Mouse (Mus musculus) intestine, embryonic 14.5 days (tissue): ENCODE data around the gene Lhx5. TPM values are rescaled to one million over a fixed set of nuclear protein-coding genes. Genes with fewer than 3 reads are reported as not detected.
A peak's percentile ranks its signal among the peaks of the same experiment; 100 is the strongest.

Experiments
- ATAC-seq: fragments of 200-750 bp; cut with Nextera tagmentation; replicated peaks from 2 replicates; pipeline ENCODE4 v1.8.0; 2017; ENCODE audit warnings: low read depth, moderate number of reproducible peaks, moderate TSS enrichment, moderate library complexity; ENCODE audit not compliant: low FRiP score, low TSS enrichment
- DNase-seq: peaks from one replicate; pipeline ENCODE4 v3.0.0-alpha.2; 2018; ENCODE audit warnings: low spot score
- H3K27ac ChIP-seq: fragments of 300-500 bp; sonication (generic); 2 replicates; pipeline ENCODE4 v1.5.1; 2014; ENCODE audit warnings: low read depth, mild to moderate bottlenecking, control low read depth
- H3K27me3 ChIP-seq: fragments of 300-500 bp; sonication (generic); replicated peaks from 2 replicates; pipeline ENCODE4 v1.6.1; 2014; ENCODE audit warnings: low read length, control low read depth; ENCODE audit not compliant: control insufficient read depth, insufficient read depth
- H3K36me3 ChIP-seq: fragments of 300-500 bp; sonication (generic); 2 replicates; pipeline ENCODE4 v1.6.1; 2014; ENCODE audit warnings: low read length, control low read depth; ENCODE audit not compliant: control insufficient read depth, insufficient read depth
- H3K4me1 ChIP-seq: fragments of 300-500 bp; sonication (generic); replicated peaks from 2 replicates; pipeline ENCODE4 v1.6.1; 2014; ENCODE audit warnings: low read length, control low read depth, mixed read lengths; ENCODE audit not compliant: control insufficient read depth, insufficient read depth
- H3K4me2 ChIP-seq: fragments of 300-500 bp; sonication (generic); 2 replicates; pipeline ENCODE4 v1.6.1; 2014; ENCODE audit warnings: low read length
- H3K4me3 ChIP-seq: fragments of 300-500 bp; sonication (generic); 2 replicates; pipeline ENCODE4 v1.5.1; 2014; ENCODE audit warnings: low read depth, low read length, control low read depth, mixed read lengths
- H3K9ac ChIP-seq: fragments of 300-500 bp; sonication (generic); 2 replicates; pipeline ENCODE4 v1.6.1; 2014; ENCODE audit warnings: mild to moderate bottlenecking, low read length
- H3K9me3 ChIP-seq: fragments of 300-500 bp; sonication (generic); 2 replicates; pipeline ENCODE4 v1.6.1; 2016; ENCODE audit warnings: low read length, control low read depth; ENCODE audit not compliant: control insufficient read depth
- WGBS: fragments of 180-500 bp; shearing (Covaris S2); extraction: QIAGEN DNeasy Blood & Tissue Kit; methylation state at CpG from one replicate; pipeline ENCODE4 v1.1.7; 2014; 5-methylcytosine and 5-hydroxymethylcytosine counted together
- polyA plus RNA-seq: library from polyadenylated mRNA; unstranded; fragments of >200 nt; fragmentation: Nextera tagmentation; extraction: Ambion mirVana; gene quantifications from 2 replicates; pipeline ENCODE4 v1.2.1, GENCODE M21; 2014

Lhx5 gene
- polyA plus RNA-seq, 1 experiment from 2014 or later = not detected

GRCm38 (mm10) chr5:120435731-120436501 lies 4.4 kb downstream of the Lhx5 start:
- no peaks in the 10 kb centered on the region for H3K9me3 ChIP-seq
- DNase-seq (no peak), ATAC-seq (no peak)
- no peak overlapping the region for H3K9ac ChIP-seq
- WGBS = under 1% methylated on average over 47 of the region's 47 CpGs
- H3K4me2 ChIP-seq = peak overlapping the region; percentile 50
- peaks cover 99% of the 10 kb centered on the region for H3K27me3 ChIP-seq
- no peak overlapping the region for H3K27ac ChIP-seq
- H3K36me3 ChIP-seq = no peaks in the 10 kb centered on the region
- H3K4me1 ChIP-seq = peaks cover 6% of the 10 kb centered on the region; the same call in 1 of the 2 replicates
- H3K4me3 ChIP-seq = peak overlapping the region; percentile 31

GRCm38 (mm10) chr5:120436885-120437495 lies 5.5 kb downstream of the Lhx5 start:
- DNase-seq = peak; percentile 67
- no peak overlapping the region for H3K9ac ChIP-seq
- no peak overlapping the region for H3K4me2 ChIP-seq
- peaks cover 3% of the 10 kb centered on the region; the same call in 1 of the 2 replicates for H3K4me1 ChIP-seq
- H3K27me3 ChIP-seq = peaks cover 90% of the 10 kb centered on the region
- H3K36me3 ChIP-seq = no peaks in the 10 kb centered on the region
- no peak overlapping the region for H3K4me3 ChIP-seq
- whole genome bisulfite sequencing = 1% methylated on average over 18 of the region's 18 CpGs
- no peaks in the 10 kb centered on the region for H3K9me3 ChIP-seq
- H3K27ac ChIP-seq = no peak overlapping the region
- ATAC-seq = no peak

- no peak for DNase-seq
- WGBS = 1% methylated on average over 17 of the region's 17 CpGs
- H3K4me1 ChIP-seq = peaks cover 3% of the 10 kb centered on the region; the same call in 1 of the 2 replicates
- ATAC-seq = no peak
- H3K4me2 ChIP-seq = no peak overlapping the region
- H3K9me3 ChIP-seq = no peaks in the 10 kb centered on the region
- no peak overlapping the region for H3K4me3 ChIP-seq
- H3K27me3 ChIP-seq = peaks cover 86% of the 10 kb centered on the region
- no peaks in the 10 kb centered on the region for H3K36me3 ChIP-seq
- no peak overlapping the region for H3K27ac ChIP-seq
- H3K9ac ChIP-seq = no peak overlapping the region
Observed at GRCm38 (mm10) chr5:120437539-120437938, 6.0 kb downstream of the Lhx5 start.

- H3K4me2 ChIP-seq = no peak overlapping the region
- no peak for DNase-seq
- H3K27me3 ChIP-seq = peaks cover 84% of the 10 kb centered on the region
- no peak overlapping the region for H3K9ac ChIP-seq
- H3K27ac ChIP-seq = no peak overlapping the region
- WGBS = under 1% methylated on average over 33 of the region's 33 CpGs
- H3K36me3 ChIP-seq = no peaks in the 10 kb centered on the region
- peaks cover 3% of the 10 kb centered on the region; the same call in 1 of the 2 replicates for H3K4me1 ChIP-seq
- ATAC-seq = no peak
- no peaks in the 10 kb centered on the region for H3K9me3 ChIP-seq
- H3K4me3 ChIP-seq = no peak overlapping the region
Observed at GRCm38 (mm10) chr5:120437986-120438385, 6.5 kb downstream of the Lhx5 start.

- H3K9me3 ChIP-seq = no peaks in the 10 kb centered on the region
- no peak overlapping the region for H3K9ac ChIP-seq
- WGBS = 4% methylated on average over 13 of the region's 13 CpGs
- no peak overlapping the region for H3K4me3 ChIP-seq
- no peak for DNase-seq
- H3K27ac ChIP-seq = no peak overlapping the region
- no peak for ATAC-seq
- peaks cover 3% of the 10 kb centered on the region; the same call in 1 of the 2 replicates for H3K4me1 ChIP-seq
- no peaks in the 10 kb centered on the region for H3K36me3 ChIP-seq
- H3K27me3 ChIP-seq = peaks cover 84% of the 10 kb centered on the region
- H3K4me2 ChIP-seq = no peak overlapping the region
Observed at GRCm38 (mm10) chr5:120438469-120438868, 7.0 kb downstream of the Lhx5 start.

- Histone ChIP-seq H3K9me3 (no peaks in the 10 kb centered on the region), H3K4me1 (peaks cover 3% of the 10 kb centered on the region; the same call in 1 of the 2 replicates), H3K4me3 (no peak overlapping the region), H3K4me2 (no peak overlapping the region), H3K9ac (no peak overlapping the region), H3K36me3 (no peaks in the 10 kb centered on the region), H3K27ac (no peak overlapping the region), H3K27me3 (peaks cover 77% of the 10 kb centered on the region)
- no peak for ATAC-seq
- 2% methylated on average over 27 of the region's 27 CpGs for WGBS
- DNase-seq = no peak
Observed at GRCm38 (mm10) chr5:120438991-120439710, 7.7 kb downstream of the Lhx5 start.

GRCm38 (mm10) chr5:120439887-120440670 lies 8.6 kb downstream of the Lhx5 start:
- Histone ChIP-seq H3K36me3 (no peaks in the 10 kb centered on the region), H3K4me3 (peak overlapping the region; percentile 20; the same call in 1 of the 2 replicates), H3K9me3 (no peaks in the 10 kb centered on the region), H3K9ac (no peak overlapping the region), H3K27me3 (peaks cover 72% of the 10 kb centered on the region), H3K4me1 (peaks cover 3% of the 10 kb centered on the region; the same call in 1 of the 2 replicates), H3K27ac (no peak overlapping the region), H3K4me2 (peak overlapping the region; percentile 37)
- no peak for ATAC-seq
- under 1% methylated on average over 55 of the region's 61 CpGs for WGBS
- DNase-seq = no peak

GRCm38 (mm10) chr5:120440733-120441132 lies 9.2 kb downstream of the Lhx5 start:
- Histone ChIP-seq H3K27ac (no peak overlapping the region), H3K9ac (no peak overlapping the region), H3K4me2 (peak overlapping the region; percentile 37), H3K27me3 (peaks cover 68% of the 10 kb centered on the region), H3K4me1 (peaks cover 3% of the 10 kb centered on the region; the same call in 1 of the 2 replicates), H3K9me3 (no peaks in the 10 kb centered on the region), H3K36me3 (no peaks in the 10 kb centered on the region), H3K4me3 (peak overlapping the region; percentile 20; the same call in 1 of the 2 replicates)
- DNase-seq (peak; percentile 99), ATAC-seq (peak; percentile 55)
- 5% methylated on average over 14 of the region's 14 CpGs for WGBS
